Mouse (Mus musculus) heart, embryonic 12.5 days (tissue): ENCODE measurements around the gene Acod1. TPM values are rescaled to one million over a fixed set of nuclear protein-coding genes. Genes with fewer than 3 reads are reported as not detected.

ENCODE experiments used
- ATAC-seq: fragments of 200-750 bp; cut with Nextera tagmentation; 2 replicates; pipeline ENCODE4 v1.8.0; 2017; ENCODE audit warnings: moderate TSS enrichment, moderate library complexity; ENCODE audit not compliant: insufficient number of reproducible peaks, low FRiP score
- H3K27ac ChIP-seq: fragments of 300-500 bp; sonication (generic); 2 replicates; pipeline ENCODE4 v1.5.1; 2016; ENCODE audit warnings: mild to moderate bottlenecking, moderate library complexity; ENCODE audit not compliant: poor library complexity, severe bottlenecking
- H3K27me3 ChIP-seq: fragments of 300-500 bp; sonication (generic); replicated peaks from 2 replicates; pipeline ENCODE4 v1.6.1; 2016; ENCODE audit warnings: mild to moderate bottlenecking, moderate library complexity
- H3K36me3 ChIP-seq: fragments of 300-500 bp; sonication (generic); 2 replicates; pipeline ENCODE4 v1.6.1; 2016; ENCODE audit warnings: mild to moderate bottlenecking, moderate library complexity
- H3K4me1 ChIP-seq: fragments of 300-500 bp; sonication (generic); replicated peaks from 2 replicates; pipeline ENCODE4 v1.6.1; 2016; ENCODE audit warnings: mild to moderate bottlenecking
- H3K4me2 ChIP-seq: fragments of 300-500 bp; sonication (generic); 2 replicates; pipeline ENCODE4 v1.6.1; 2016; ENCODE audit warnings: mild to moderate bottlenecking, moderate library complexity
- H3K4me3 ChIP-seq: fragments of 300-500 bp; sonication (generic); 2 replicates; pipeline ENCODE4 v1.5.1; 2016; ENCODE audit warnings: mild to moderate bottlenecking
- H3K9ac ChIP-seq: fragments of 300-500 bp; sonication (generic); 2 replicates; pipeline ENCODE4 v1.6.1; 2016; ENCODE audit warnings: mild to moderate bottlenecking, moderate library complexity
- H3K9me3 ChIP-seq: fragments of 300-500 bp; sonication (generic); replicated peaks from 2 replicates; pipeline ENCODE4 v1.6.1; 2016; ENCODE audit warnings: mild to moderate bottlenecking, moderate library complexity
- WGBS: fragments of 180-500 bp; shearing (Covaris S2); methylation state at CpG from one replicate; pipeline ENCODE4 v1.1.7; 2016; 5-methylcytosine and 5-hydroxymethylcytosine counted together
- polyA plus RNA-seq: library from polyadenylated mRNA; unstranded; fragments of >200 nt; fragmentation: Nextera tagmentation; extraction: Ambion mirVana; gene quantifications from 2 replicates; pipeline ENCODE4 v1.2.1, GENCODE M21; 2016

Gene Acod1
- polyA plus RNA-seq, 1 experiment from 2014 or later: not detected

GRCm38 (mm10) chr14:103051159-103051769, 4.5 kb downstream of the Acod1 start:
- no peak overlapping the region for H3K4me3 ChIP-seq
- ATAC-seq: peak; percentile 75
- no peaks in the 10 kb centered on the region for H3K36me3 ChIP-seq
- H3K9me3 ChIP-seq: no peaks in the 10 kb centered on the region
- no peak overlapping the region for H3K27ac ChIP-seq
- no peak overlapping the region for H3K4me2 ChIP-seq
- no peaks in the 10 kb centered on the region for H3K4me1 ChIP-seq
- no peak overlapping the region for H3K9ac ChIP-seq
- WGBS: 35% methylated on average over 8 of the region's 8 CpGs
- no peaks in the 10 kb centered on the region; the same call in 1 of the 2 replicates for H3K27me3 ChIP-seq

DNA sequence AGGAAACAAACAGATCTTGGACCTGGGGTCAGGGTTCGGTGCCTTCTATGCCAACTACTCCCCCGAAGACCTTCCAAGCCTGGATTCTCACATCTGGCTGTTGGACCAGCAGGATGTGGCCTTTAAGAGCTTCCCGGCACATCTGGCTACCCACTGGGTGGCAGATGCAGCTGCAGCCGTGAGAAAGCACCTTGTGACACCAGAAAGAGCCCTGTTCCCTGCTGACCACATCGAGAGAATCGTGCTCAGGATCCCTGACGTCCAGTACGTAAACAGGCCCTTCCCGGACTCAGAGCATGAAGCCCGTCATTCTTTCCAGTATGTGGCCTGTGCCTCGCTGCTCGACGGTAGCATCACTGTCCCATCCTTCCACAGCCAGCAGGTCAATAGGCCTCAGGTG, 8.0 kb downstream of the Acod1 start:
- no peak for ATAC-seq
- Histone ChIP-seq H3K27me3 (no peaks in the 10 kb centered on the region; the same call in 1 of the 2 replicates), H3K4me3 (no peak overlapping the region), H3K9me3 (no peaks in the 10 kb centered on the region), H3K27ac (no peak overlapping the region), H3K4me1 (no peaks in the 10 kb centered on the region), H3K36me3 (no peaks in the 10 kb centered on the region), H3K9ac (no peak overlapping the region), H3K4me2 (no peak overlapping the region)
- WGBS: 84% methylated on average over 13 of the region's 13 CpGs

DNA sequence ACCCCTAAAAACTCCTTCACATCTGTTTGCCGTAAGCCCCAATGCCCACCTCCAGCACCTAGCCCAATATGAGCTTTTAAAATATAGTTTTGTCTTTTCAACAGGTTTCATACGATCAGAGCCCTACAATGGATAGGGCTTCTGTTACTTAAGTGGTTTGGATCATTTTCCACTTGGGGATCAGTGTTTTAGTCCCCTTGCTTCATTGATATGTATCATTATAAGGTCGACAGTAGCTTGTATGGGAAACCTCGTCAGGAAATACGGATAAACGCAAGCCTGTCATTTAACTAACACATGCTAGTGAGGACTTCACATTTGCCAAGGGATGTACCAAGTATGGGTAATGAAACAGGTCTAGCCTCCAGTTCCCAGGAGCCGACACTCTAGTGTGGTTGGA, 9.8 kb downstream of the Acod1 start:
- Histone ChIP-seq H3K4me1 (no peaks in the 10 kb centered on the region), H3K9me3 (no peaks in the 10 kb centered on the region), H3K27ac (no peak overlapping the region), H3K9ac (no peak overlapping the region), H3K4me2 (no peak overlapping the region), H3K27me3 (no peaks in the 10 kb centered on the region; the same call in 1 of the 2 replicates), H3K36me3 (no peaks in the 10 kb centered on the region), H3K4me3 (no peak overlapping the region)
- WGBS: 81% methylated on average over 7 of the region's 7 CpGs
- no peak for ATAC-seq

DNA sequence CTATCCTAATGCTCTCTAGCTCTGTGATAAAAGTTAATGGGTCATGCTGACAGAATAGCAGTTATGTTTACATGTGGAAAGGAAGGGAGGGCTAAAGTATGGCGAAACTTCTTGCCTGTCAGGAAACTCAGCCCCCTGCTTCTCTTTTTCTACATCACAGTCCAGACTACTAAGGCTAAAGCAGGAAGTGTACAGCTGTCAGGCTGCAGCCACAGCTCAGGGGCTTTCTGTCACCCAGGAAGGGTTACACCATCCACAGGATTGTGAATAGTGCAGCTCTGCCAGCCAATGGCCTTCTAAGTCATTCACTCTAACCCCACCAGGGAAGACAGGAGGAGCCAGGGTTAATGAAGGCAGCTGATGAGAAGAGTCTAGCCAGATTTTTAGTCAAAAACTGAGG, 12.2 kb downstream of the Acod1 start:
- Histone ChIP-seq H3K4me3 (no peak overlapping the region), H3K36me3 (no peaks in the 10 kb centered on the region), H3K27ac (no peak overlapping the region), H3K4me1 (no peaks in the 10 kb centered on the region), H3K9ac (no peak overlapping the region), H3K9me3 (no peaks in the 10 kb centered on the region), H3K27me3 (no peaks in the 10 kb centered on the region; the same call in 1 of the 2 replicates), H3K4me2 (no peak overlapping the region)
- no peak for ATAC-seq
- WGBS: 46% methylated on average over 1 of the region's 1 CpGs

DNA sequence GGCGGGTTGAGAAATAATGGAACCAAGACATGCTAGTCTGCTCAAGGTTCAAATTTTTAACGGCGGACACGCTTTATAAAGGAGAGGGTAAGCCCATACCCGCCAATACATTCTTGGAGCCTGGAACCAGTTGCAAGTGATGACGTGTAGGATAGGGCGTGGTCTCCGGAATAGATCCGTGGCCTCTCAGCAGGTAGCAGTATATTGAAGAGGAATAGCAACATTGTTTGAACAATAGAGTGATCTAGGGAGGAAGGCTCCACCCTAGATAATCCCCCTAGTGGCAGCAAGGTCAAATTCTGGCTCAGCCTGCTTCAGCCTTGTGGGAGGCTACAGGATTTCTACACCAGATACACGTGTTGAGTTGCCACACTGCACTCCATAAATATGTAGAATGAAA, 12.7 kb downstream of the Acod1 start:
- Histone ChIP-seq H3K36me3 (no peaks in the 10 kb centered on the region), H3K4me3 (no peak overlapping the region), H3K4me1 (no peaks in the 10 kb centered on the region), H3K9me3 (no peaks in the 10 kb centered on the region), H3K27me3 (no peaks in the 10 kb centered on the region; the same call in 1 of the 2 replicates), H3K27ac (no peak overlapping the region), H3K4me2 (no peak overlapping the region), H3K9ac (no peak overlapping the region)
- 82% methylated on average over 10 of the region's 10 CpGs for WGBS
- ATAC-seq: no peak

GRCm38 (mm10) chr14:103065294-103066167, 18.8 kb downstream of the Acod1 start:
- Histone ChIP-seq H3K4me3 (no peak overlapping the region), H3K36me3 (no peaks in the 10 kb centered on the region), H3K9ac (no peak overlapping the region), H3K4me1 (peaks cover 10% of the 10 kb centered on the region), H3K4me2 (peak overlapping the region; percentile 32; the same call in 1 of the 2 replicates), H3K27ac (no peak overlapping the region), H3K27me3 (no peaks in the 10 kb centered on the region), H3K9me3 (no peaks in the 10 kb centered on the region)
- ATAC-seq: no peak
- whole genome bisulfite sequencing: 8% methylated on average over 10 of the region's 10 CpGs

- Histone ChIP-seq H3K9ac (peak overlapping the region; percentile 74), H3K9me3 (no peaks in the 10 kb centered on the region), H3K4me2 (peak overlapping the region; percentile 94), H3K4me3 (peak overlapping the region; percentile 58), H3K4me1 (peaks cover 12% of the 10 kb centered on the region), H3K27ac (peak overlapping the region; percentile 85), H3K36me3 (peaks cover 26% of the 10 kb centered on the region), H3K27me3 (no peaks in the 10 kb centered on the region)
- no peak; the same call in 1 of the 2 replicates for ATAC-seq
- WGBS: 19% methylated on average over 12 of the region's 12 CpGs
Measured at GRCm38 (mm10) chr14:103069465-103069863, 22.7 kb downstream of the Acod1 start.

DNA sequence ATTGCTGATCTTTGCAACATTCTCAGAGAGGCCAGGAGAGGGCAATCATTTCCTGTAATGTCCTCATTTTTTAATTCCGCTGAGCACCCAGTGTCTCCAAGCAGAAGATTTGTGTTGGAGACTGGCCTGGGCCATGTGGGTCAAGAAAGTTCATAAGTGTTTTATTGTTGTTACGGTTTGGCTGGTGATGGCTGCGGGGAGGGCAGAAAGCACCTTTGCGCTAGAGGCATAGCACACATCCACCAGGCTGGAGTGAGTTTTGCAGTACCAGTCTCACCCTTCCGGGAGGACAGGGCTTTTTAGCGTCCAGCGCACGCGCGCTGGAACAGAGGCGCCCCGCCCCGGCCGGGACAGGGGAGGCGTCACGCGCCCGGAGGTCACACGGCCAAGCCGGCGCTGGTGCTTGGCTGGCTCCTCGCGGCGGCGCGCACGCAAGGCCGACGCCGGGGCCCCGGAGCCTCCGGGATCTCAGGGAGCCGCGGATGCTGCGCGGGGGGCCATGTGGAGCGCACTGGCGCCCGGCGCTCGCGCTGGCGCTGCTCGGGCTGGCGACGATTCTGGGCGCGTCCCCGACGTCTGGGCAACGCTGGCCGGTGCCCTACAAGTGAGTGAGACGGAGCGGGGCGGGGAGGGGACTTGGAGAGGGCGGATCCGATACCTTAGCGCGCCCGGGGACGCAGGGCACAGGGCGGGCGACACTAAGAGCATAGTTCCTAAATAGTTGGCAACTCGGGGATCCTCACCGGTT, 23.3 kb downstream of the Acod1 start, which contains the start of gene Cln5:
Gene Cln5, plus strand, starts transcription at position 353 of the 748 bp plus-strand sequence.
- Histone ChIP-seq H3K4me3 (peak within 1 kb of the TSS; percentile 58), H3K36me3 (peaks cover 31% of the 10 kb centered on the region), H3K9me3 (no peaks in the 10 kb centered on the region), H3K27ac (peak within 1 kb of the TSS; percentile 85), H3K9ac (peak within 1 kb of the TSS; percentile 74), H3K4me1 (peaks cover 11% of the 10 kb centered on the region), H3K4me2 (peak within 1 kb of the TSS; percentile 94), H3K27me3 (no peaks in the 10 kb centered on the region)
- under 1% methylated on average over 65 of the region's 65 CpGs for WGBS
- peak; percentile 98 for ATAC-seq

- Histone ChIP-seq H3K27me3 (no peaks in the 10 kb centered on the region), H3K36me3 (peaks cover 35% of the 10 kb centered on the region), H3K27ac (peak overlapping the region; percentile 85), H3K4me3 (peak overlapping the region; percentile 58), H3K9ac (peak overlapping the region; percentile 74), H3K9me3 (no peaks in the 10 kb centered on the region), H3K4me1 (0 out of 2 replicates have a peak, but pooled peaks cover 6% of the 10 kb centered on the region), H3K4me2 (peak overlapping the region; percentile 94)
- WGBS: 2% methylated on average over 10 of the region's 10 CpGs
- no peak for ATAC-seq
Measured at GRCm38 (mm10) chr14:103070790-103071189, 24.0 kb downstream of the Acod1 start.

GRCm38 (mm10) chr14:103071471-103071870, 24.7 kb downstream of the Acod1 start:
- H3K4me2 ChIP-seq: no peak overlapping the region
- ATAC-seq: no peak
- no peaks in the 10 kb centered on the region for H3K27me3 ChIP-seq
- 0 out of 2 replicates have a peak, but pooled peaks cover 6% of the 10 kb centered on the region for H3K4me1 ChIP-seq
- no peaks in the 10 kb centered on the region for H3K9me3 ChIP-seq
- no peak overlapping the region for H3K4me3 ChIP-seq
- H3K9ac ChIP-seq: no peak overlapping the region
- H3K27ac ChIP-seq: no peak overlapping the region
- WGBS: 89% methylated on average over 12 of the region's 12 CpGs
- H3K36me3 ChIP-seq: peaks cover 39% of the 10 kb centered on the region

GRCm38 (mm10) chr14:103072731-103073130, 26.0 kb downstream of the Acod1 start:
- H3K4me2 ChIP-seq: no peak overlapping the region
- H3K27me3 ChIP-seq: no peaks in the 10 kb centered on the region
- H3K4me3 ChIP-seq: no peak overlapping the region
- H3K9ac ChIP-seq: no peak overlapping the region
- no peaks in the 10 kb centered on the region for H3K9me3 ChIP-seq
- WGBS: 78% methylated on average over 4 of the region's 4 CpGs
- 0 out of 2 replicates have a peak, but pooled peaks cover 6% of the 10 kb centered on the region for H3K4me1 ChIP-seq
- no peak for ATAC-seq
- no peak overlapping the region for H3K27ac ChIP-seq
- H3K36me3 ChIP-seq: peaks cover 45% of the 10 kb centered on the region
